Mouse (Mus musculus) ES-CJ7 (cell line): ENCODE data around the gene Cplane1.

Experiments
- DNase-seq: peaks from one replicate; pipeline ENCODE4 v3.0.0; 2011; ENCODE audit warnings: low read depth, low spot score

The Cplane1 gene

GRCm38 (mm10) chr15:8294150-8294549 is 125.2 kb downstream of the Cplane1 start:
- no peak for DNase-seq

DNA sequence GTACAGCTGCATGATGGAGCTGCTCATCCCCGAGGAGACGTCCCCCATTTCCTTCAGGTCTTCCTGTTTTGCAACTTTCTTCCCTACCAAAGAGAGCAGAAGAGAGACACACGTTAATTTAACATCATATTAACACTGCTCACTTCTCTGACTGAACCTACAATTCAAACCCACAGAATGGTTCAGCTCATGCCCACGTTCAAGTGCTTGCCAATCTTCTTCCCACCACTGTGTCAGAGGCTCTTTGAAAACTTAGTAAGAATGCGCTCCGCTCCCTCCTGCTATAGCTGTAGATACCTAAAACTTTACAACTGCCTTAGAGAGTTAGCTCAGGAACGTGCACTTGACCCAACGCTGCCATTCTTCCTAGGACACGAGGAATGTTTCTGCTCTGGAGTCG is 134.0 kb downstream of the Cplane1 start:
- DNase-seq, result no peak

- no peak for DNase-seq
These were observed 136.6 kb downstream of the Cplane1 start for GRCm38 (mm10) chr15:8305474-8305873.

GRCm38 (mm10) chr15:8317381-8317780 is 148.5 kb downstream of the Cplane1 start:
- no peak for DNase-seq

- DNase-seq, result no peak
These were observed 150.3 kb downstream of the Cplane1 start for GRCm38 (mm10) chr15:8319191-8319590.
